Comparison of ENCODE assay signal across 9 mouse cellular contexts in genomic region chr17:24708646-24709045, GRCm38 (mm10). TPM values are rescaled to one million over a fixed set of nuclear protein-coding genes. Genes with fewer than 3 reads are reported as not detected.
DNase-seq lines count a peak whose midpoint lies in the region; ATAC-seq and TF ChIP-seq lines count a peak whose summit lies in the region.
"Had no signal": no experiment of that assay in that cellular context is flagged by ENCODE, and none has a peak within 500 bp of the region (broad histone marks: within the 10 kb centered on the region; RNA-seq: fewer than 3 reads in every experiment).

No protein-coding gene starts in this region.

- peaks cover 16% of the 10 kb centered on the region for H3K36me3 ChIP-seq in forebrain, postnatal 0 days (ENCODE audit: insufficient read depth)
- no peaks in the 10 kb centered on the region; the same call in 1 of the 2 replicates for H3K36me3 ChIP-seq in forebrain, embryonic 11.5 days (ENCODE audit: control insufficient read depth, insufficient read depth, low read length)
- peaks cover 11% of the 10 kb centered on the region for H3K36me3 ChIP-seq in hindbrain, embryonic 15.5 days

- H3K4me2 ChIP-seq in forebrain, postnatal 0 days (ENCODE audit: low read depth), result no peak overlapping the region
- no peak overlapping the region for H3K4me2 ChIP-seq in forebrain, embryonic 11.5 days (ENCODE audit: low read depth, low read length, severe bottlenecking)
- H3K4me2 ChIP-seq in hindbrain, embryonic 15.5 days, result peak overlapping the region; percentile 71; the same call in 1 of the 2 replicates

- no peaks in the 10 kb centered on the region for H3K27me3 ChIP-seq in forebrain, postnatal 0 days (ENCODE audit: insufficient read depth, low read length)
- H3K27me3 ChIP-seq in forebrain, embryonic 11.5 days (ENCODE audit: control insufficient read depth, insufficient read depth, low read length), result no peaks in the 10 kb centered on the region
- H3K27me3 ChIP-seq in hindbrain, embryonic 15.5 days, result no peaks in the 10 kb centered on the region

- H3K27ac ChIP-seq in forebrain, postnatal 0 days (ENCODE audit: low read depth, low read length), result no peak overlapping the region
- H3K27ac ChIP-seq in forebrain, embryonic 11.5 days (ENCODE audit: low read depth, low read length), result no peak overlapping the region
- H3K27ac ChIP-seq in hindbrain, embryonic 15.5 days (replicated peaks), result no peak overlapping the region

- no peaks in the 10 kb centered on the region for H3K9me3 ChIP-seq in forebrain, postnatal 0 days (ENCODE audit: low read length)
- no peaks in the 10 kb centered on the region for H3K9me3 ChIP-seq in forebrain, embryonic 11.5 days (ENCODE audit: control insufficient read depth, low read length)
- H3K9me3 ChIP-seq in hindbrain, embryonic 15.5 days, result no peaks in the 10 kb centered on the region

- TF ChIP-seq CTCF in forebrain, postnatal 0 days (IDR thresholded peaks at IDR 0.05; ENCODE audit: low read depth), result peak; percentile 53

- ATAC-seq in forebrain, postnatal 0 days, result no peak
- ATAC-seq in forebrain, embryonic 11.5 days (replicated peaks; ENCODE audit: low FRiP score), result no peak
- no peak for ATAC-seq in hindbrain, embryonic 15.5 days (ENCODE audit: low FRiP score, low read depth)
- peak; percentile 62 for ATAC-seq in neutrophil, adult 5-6 weeks (ENCODE audit: extremely low read depth, insufficient number of reproducible peaks, low FRiP score, poor library complexity, severe bottlenecking)
- no peak for ATAC-seq in activated CD4-positive, CD25-positive, alpha-beta regulatory T cell, adult 4 months

- 36% methylated on average over 2 of the region's 2 CpGs for WGBS in forebrain, postnatal 0 days
- 35% methylated on average over 2 of the region's 2 CpGs for whole genome bisulfite sequencing in forebrain, embryonic 11.5 days
- WGBS in hindbrain, embryonic 15.5 days, result 32% methylated on average over 2 of the region's 2 CpGs

- peak; percentile 33 for DNase-seq in forebrain, postnatal 0 days
- DNase-seq in forebrain, embryonic 11.5 days (ENCODE audit: low spot score), result no peak
- DNase-seq in lung, postnatal 25 days (ENCODE audit: low spot score), result peak; percentile 52
- DNase-seq in lung, postnatal 14 days, result no peak
- DNase-seq in spleen, adult 18-20 months, result no peak
- DNase-seq: layer of hippocampus, postnatal 36 days had no signal

- H3K4me3 ChIP-seq in forebrain, postnatal 0 days (ENCODE audit: low read depth, low read length), result no peak overlapping the region
- H3K4me3 ChIP-seq in forebrain, embryonic 11.5 days (ENCODE audit: low read depth, low read length), result no peak overlapping the region
- H3K4me3 ChIP-seq in hindbrain, embryonic 15.5 days, result no peak overlapping the region

- no peak overlapping the region for H3K9ac ChIP-seq in forebrain, postnatal 0 days
- no peak overlapping the region for H3K9ac ChIP-seq in forebrain, embryonic 11.5 days (ENCODE audit: low read length)
- H3K9ac ChIP-seq in hindbrain, embryonic 15.5 days, result no peak overlapping the region

- H3K4me1 ChIP-seq in forebrain, postnatal 0 days (ENCODE audit: insufficient read depth), result peaks cover 3% of the 10 kb centered on the region; the same call in 1 of the 2 replicates
- no peaks in the 10 kb centered on the region for H3K4me1 ChIP-seq in forebrain, embryonic 11.5 days (replicated peaks; ENCODE audit: control insufficient read depth, insufficient read depth, low read length)
- H3K4me1 ChIP-seq in hindbrain, embryonic 15.5 days (replicated peaks), result peaks cover 24% of the 10 kb centered on the region

RNA-seq across cellular contexts. Expression of gene Tbl3, which starts 1.2 kb away (rescaled TPM):
- total RNA-seq in forebrain, postnatal 0 days (2014; rRNA removed), result 39.0 and 59.2 TPM in 2 replicates
- polyA plus RNA-seq in forebrain, postnatal 0 days (2015; fragmentation: Nextera tagmentation; extraction: Ambion mirVana), result 45.7 and 48.0 TPM in 2 replicates
- polyA plus RNA-seq in forebrain, embryonic 11.5 days (2014; fragmentation: Nextera tagmentation; extraction: Ambion mirVana), result 111 and 127 TPM in 2 replicates
- 64.2 and 64.9 TPM in 2 replicates for polyA plus RNA-seq in hindbrain, embryonic 15.5 days (2015; fragmentation: Nextera tagmentation; extraction: Ambion mirVana)
- total RNA-seq in neutrophil, adult 5-6 weeks (2017), result 10.1 and 10.4 TPM in 2 replicates
- polyA plus RNA-seq in activated CD4-positive, CD25-positive, alpha-beta regulatory T cell, adult 4 months (2017; shearing (Covaris generic)), result 10 to 100 TPM; 23.6 to 46.2 TPM

RNA-seq across cellular contexts. Expression of gene Rnf151, which starts 9.2 kb away (rescaled TPM):
- 0.69 TPM in 1 of 2 replicates, not detected in the other for total RNA-seq in forebrain, postnatal 0 days (2014; rRNA removed)
- polyA plus RNA-seq in forebrain, postnatal 0 days (2015; fragmentation: Nextera tagmentation; extraction: Ambion mirVana), result not detected in 2 replicates
- 0.36 and 0.81 TPM in 2 replicates for polyA plus RNA-seq in forebrain, embryonic 11.5 days (2014; fragmentation: Nextera tagmentation; extraction: Ambion mirVana)
- polyA plus RNA-seq in hindbrain, embryonic 15.5 days (2015; fragmentation: Nextera tagmentation; extraction: Ambion mirVana), result not detected in 2 replicates
- 0.86 TPM in 1 of 2 replicates, not detected in the other for total RNA-seq in neutrophil, adult 5-6 weeks (2017)
- polyA plus RNA-seq in activated CD4-positive, CD25-positive, alpha-beta regulatory T cell, adult 4 months (2017; shearing (Covaris generic)), result not detected
- total RNA-seq: layer of hippocampus, postnatal 36 days had no signal

RNA-seq across cellular contexts. Expression of gene Rps2, which starts 9.3 kb away (rescaled TPM):
- 2,317 and 3,198 TPM in 2 replicates for total RNA-seq in forebrain, postnatal 0 days (2014; rRNA removed)
- polyA plus RNA-seq in forebrain, postnatal 0 days (2015; fragmentation: Nextera tagmentation; extraction: Ambion mirVana), result 884 and 936 TPM in 2 replicates
- polyA plus RNA-seq in forebrain, embryonic 11.5 days (2014; fragmentation: Nextera tagmentation; extraction: Ambion mirVana), result 1,407 and 1,469 TPM in 2 replicates
- 753 and 774 TPM in 2 replicates for polyA plus RNA-seq in hindbrain, embryonic 15.5 days (2015; fragmentation: Nextera tagmentation; extraction: Ambion mirVana)
- 574 and 580 TPM in 2 replicates for total RNA-seq in neutrophil, adult 5-6 weeks (2017)
- polyA plus RNA-seq in activated CD4-positive, CD25-positive, alpha-beta regulatory T cell, adult 4 months (2017; shearing (Covaris generic)), result 1,000 to 10,000 TPM in 1 of 2 experiments, 100 to 1,000 TPM in 1; 537 to 1,178 TPM

RNA-seq across cellular contexts. Expression of gene Noxo1, which starts 12.6 kb away (rescaled TPM):
- total RNA-seq in forebrain, postnatal 0 days (2014; rRNA removed), result 3.8 and 4.5 TPM in 2 replicates
- 1.4 and 2.5 TPM in 2 replicates for polyA plus RNA-seq in forebrain, postnatal 0 days (2015; fragmentation: Nextera tagmentation; extraction: Ambion mirVana)
- 1.7 and 1.9 TPM in 2 replicates for polyA plus RNA-seq in forebrain, embryonic 11.5 days (2014; fragmentation: Nextera tagmentation; extraction: Ambion mirVana)
- 1.5 and 2.3 TPM in 2 replicates for polyA plus RNA-seq in hindbrain, embryonic 15.5 days (2015; fragmentation: Nextera tagmentation; extraction: Ambion mirVana)
- 0.86 and 1.6 TPM in 2 replicates for total RNA-seq in neutrophil, adult 5-6 weeks (2017)
- polyA plus RNA-seq in activated CD4-positive, CD25-positive, alpha-beta regulatory T cell, adult 4 months (2017; shearing (Covaris generic)), result 1 to 10 TPM; 1.4 to 1.5 TPM

RNA-seq across cellular contexts. Expression of gene Gfer, which starts 12.7 kb away (rescaled TPM):
- 34.5 and 34.7 TPM in 2 replicates for total RNA-seq in forebrain, postnatal 0 days (2014; rRNA removed)
- 35.4 and 38.0 TPM in 2 replicates for polyA plus RNA-seq in forebrain, postnatal 0 days (2015; fragmentation: Nextera tagmentation; extraction: Ambion mirVana)
- 54.9 and 55.4 TPM in 2 replicates for polyA plus RNA-seq in forebrain, embryonic 11.5 days (2014; fragmentation: Nextera tagmentation; extraction: Ambion mirVana)
- 36.5 and 36.6 TPM in 2 replicates for polyA plus RNA-seq in hindbrain, embryonic 15.5 days (2015; fragmentation: Nextera tagmentation; extraction: Ambion mirVana)
- total RNA-seq in neutrophil, adult 5-6 weeks (2017), result 17.1 and 23.3 TPM in 2 replicates
- polyA plus RNA-seq in activated CD4-positive, CD25-positive, alpha-beta regulatory T cell, adult 4 months (2017; shearing (Covaris generic)), result 10 to 100 TPM; 13.1 to 15.5 TPM

Comparison
In these comparisons a context has a peak if more than half of its experiments do, and no peak if none do; other contexts are left out.
1. DNase-seq: peak in forebrain, postnatal 0 days (single experiment) and lung, postnatal 25 days (single experiment); none in forebrain, embryonic 11.5 days (single experiment), lung, postnatal 14 days (single experiment) and spleen, adult 18-20 months (0 of 2).